Mouse (Mus musculus) ZHBTc4 (cell line): ENCODE measurements around the gene Gm266.
"Not testable (repeated sequence)": the region's sequence is repeated elsewhere in the genome, so short reads cannot be mapped to it uniquely, and the experiment has no call there.

ENCODE experiments used
- DNase-seq: peaks from one replicate; pipeline ENCODE4 v3.0.0-alpha.2; 2011; ENCODE audit warnings: low read depth, low spot score

Gm266 gene

DNA sequence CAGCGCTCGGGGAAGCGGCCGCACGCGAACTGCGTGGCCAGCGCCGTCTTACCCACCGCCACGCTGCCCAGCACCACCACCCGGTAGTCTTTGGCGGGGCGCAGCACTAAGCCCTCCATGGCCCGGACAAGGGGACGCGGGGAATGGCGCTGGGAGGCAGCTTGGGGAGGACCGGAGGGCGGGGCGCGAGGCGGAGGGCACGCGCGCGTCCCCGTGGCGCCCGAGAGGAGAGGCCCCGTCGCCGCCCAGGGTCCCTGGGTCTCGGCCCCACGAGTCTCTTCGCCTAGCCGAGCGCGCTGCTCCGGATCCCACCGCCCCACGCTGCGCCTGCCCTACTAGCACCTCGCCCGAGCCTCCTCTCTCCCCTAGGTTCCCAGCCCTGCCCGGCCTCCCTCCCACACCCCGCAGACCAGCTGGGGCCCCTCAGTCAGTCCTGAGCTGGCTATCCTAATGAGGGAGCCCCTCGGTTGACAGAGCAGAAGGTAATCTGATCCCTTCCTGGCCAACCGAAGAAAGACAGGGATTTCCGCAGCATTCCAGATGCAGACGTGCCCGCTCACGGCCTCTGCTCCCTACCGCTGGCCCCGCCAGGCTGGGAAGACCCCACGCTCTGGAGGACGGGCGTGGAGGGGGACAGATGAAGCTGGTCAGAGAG, at the start of gene Gm266:
Gm266 (minus strand) TSS at position 172 of the 655 bp plus-strand sequence.
- DNase-seq: peak; percentile 52

DNA sequence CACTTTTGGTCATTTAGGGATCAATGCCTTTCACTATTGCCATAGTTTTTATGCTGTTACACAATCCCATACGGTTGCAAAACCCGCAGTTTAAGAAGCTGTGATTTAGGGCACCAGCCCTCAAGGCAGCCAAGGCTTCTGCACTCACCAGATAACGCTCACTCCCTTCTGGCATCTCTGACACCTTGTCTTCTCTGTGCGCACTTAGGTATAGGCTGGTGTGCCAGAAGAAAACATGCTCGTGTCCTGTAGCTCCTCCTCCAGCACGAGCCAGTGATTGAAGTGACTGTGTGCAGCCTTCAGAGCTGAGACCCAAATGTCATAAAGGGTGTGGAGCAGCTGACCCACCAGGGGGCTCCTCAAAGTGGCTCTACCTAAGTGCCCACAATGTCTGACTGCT, 49.7 kb upstream of the Gm266 start:
- DNase-seq: peak; percentile 57

DNA sequence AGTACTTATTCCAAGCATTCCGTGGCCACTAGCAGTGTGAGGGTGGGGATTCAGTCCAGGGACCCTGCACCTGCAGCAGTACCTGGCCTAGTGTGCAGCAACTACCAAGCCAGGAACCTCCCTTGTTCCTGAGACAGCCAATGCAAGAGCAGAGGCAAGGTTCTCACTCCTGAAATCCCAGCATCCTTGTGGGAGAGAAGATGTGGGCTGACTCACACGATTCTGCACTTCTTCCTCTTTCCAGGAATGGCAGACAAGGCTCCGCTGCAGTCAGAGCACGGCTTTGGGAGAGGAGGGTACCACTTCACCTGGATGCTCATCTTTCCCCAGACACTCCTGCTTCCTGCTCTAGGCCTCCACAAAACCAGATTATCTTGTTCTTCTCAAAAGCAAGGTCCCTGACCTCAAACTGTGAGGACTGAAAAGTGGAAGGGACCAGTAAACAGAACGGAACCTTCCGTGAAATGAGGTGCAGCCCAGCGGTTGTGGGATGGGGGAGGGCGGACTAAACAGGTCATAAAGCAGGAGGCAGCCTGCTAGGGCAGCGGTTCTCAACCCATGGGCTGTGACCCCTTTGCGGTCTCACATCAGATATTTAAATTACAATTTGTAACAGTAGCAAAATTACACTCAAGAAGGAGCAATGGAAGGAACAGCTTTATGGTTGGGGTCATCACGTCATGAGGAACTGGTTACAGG, 47.6 kb upstream of the Gm266 start:
- DNase-seq: no peak

DNA sequence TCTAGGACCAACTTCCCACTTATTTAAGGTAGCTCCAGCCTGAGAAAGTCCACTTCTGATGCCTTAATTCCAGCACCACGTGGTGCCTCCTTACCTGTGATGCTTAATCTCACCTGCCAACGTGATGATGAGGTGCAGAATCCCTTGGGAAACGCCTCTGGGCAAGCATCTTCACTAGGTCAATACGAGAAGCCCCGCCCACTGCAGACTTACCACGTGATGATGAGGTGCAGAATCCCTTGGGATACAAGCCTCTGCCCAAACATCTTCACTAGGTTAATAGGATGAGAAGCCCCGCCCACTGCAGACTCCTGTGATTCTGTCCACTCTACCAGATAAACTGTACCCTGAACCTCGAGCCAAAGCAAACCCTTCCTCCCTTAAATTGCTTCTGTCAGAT, 43.6 kb upstream of the Gm266 start:
- DNase-seq: peak; percentile 59

DNA sequence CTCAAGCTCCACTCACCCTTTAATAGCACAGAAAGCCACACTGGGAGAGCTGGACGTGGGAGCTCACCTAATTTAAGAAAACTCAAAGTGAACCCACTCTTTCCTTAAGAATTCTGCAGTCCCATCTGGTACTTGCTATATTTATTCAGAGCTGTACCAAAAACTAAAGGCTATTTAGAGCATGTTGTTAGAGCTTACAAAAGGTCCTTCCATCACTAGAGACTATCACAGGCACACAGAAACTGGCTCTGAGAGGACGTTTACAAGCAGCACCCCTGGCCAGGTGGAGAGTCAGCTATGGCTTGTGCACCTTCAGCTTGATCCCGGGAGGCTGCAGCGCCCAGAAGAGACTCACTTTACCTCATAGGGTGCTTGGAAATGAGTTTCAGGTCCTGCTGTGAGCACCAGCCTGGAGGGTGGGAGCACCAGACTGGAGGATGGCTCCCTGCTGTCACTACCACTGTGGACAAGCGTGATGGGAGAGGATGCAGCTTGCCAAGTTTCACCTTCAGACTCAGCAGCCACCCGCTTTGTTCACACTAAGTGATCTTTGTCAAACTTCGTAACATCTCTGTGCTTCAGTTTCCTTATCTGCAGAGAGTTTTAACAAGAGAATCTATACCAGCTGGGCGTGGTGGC, 42.1 kb upstream of the Gm266 start:
- DNase-seq: no peak

DNA sequence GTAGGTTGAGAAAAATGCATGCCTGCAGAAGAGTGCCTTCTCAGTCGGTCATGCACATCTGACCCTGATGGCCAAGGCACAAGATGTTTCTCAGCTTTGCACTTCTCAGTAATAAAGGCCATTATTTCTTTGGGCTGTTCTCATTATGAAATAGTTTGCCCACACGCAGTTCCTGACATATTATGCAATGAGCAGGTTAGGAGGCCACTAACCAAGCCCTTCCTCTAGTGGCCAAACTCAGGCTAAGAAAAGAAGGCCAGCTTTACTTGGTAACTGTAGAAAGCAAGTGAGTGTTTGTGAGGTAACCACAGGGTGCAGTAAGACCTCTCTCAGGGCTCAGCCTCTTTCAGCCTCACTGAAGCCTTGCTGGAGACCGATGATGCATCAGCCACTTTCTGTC, 39.3 kb upstream of the Gm266 start:
- DNase-seq: no peak

DNA sequence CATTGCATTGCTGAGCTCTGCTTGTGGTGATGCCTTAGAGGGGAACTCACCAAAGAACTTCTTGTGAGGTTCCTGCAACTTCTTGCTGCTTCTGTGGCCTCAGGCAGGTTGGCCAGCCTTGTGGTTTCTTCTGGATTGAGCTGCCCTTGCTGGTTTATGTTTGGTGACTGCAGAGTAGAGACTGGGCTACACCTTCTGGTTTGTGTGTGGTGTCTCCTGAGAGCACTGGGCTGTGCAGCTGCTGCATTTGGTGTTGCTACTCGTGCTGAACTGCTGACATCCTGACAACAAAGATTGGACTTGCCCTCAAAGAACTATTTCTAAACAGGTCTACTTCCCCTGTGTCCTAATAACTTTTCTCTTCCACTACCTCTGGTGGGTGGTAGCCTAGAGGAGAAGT, 38.8 kb upstream of the Gm266 start:
- DNase-seq: no peak

DNA sequence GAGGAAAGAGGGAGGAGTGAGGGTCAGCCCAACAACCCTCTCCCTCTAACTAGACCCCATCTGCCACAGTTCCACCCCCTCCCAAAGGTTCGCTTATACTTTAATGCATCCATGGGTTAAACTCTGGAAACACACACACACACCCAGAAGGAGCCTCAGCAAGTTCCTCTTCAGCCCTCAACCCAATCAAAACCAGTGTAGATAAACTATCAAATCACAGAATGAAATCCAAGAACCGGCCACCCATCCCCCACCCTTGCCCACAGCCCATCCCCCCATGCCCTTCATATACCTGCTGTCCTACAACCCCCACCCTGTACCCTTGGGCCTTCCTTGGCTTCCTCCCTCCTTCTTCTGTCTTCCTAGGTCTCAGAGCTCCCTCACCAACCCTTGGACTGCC, 35.4 kb upstream of the Gm266 start:
- no peak for DNase-seq

DNA sequence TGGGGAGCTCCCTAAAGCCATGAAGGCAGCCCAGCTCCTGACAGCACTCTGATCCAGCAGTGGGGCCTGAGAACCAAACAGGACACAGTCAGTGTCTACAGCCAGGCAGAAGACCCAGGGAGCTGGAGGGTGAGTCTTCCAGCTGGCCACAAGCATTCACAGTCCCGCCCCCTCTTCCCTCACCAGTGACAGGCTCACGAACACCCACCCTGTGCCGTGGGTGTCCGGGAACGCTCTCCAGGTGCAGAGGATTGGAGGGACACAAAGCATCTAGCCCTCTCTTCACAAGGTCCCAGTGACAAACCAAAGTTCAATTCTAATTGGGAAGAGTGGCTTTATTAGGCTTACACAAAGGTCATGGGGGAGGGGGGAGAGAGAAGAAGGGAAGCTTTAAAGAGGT, 34.2 kb upstream of the Gm266 start:
- no peak for DNase-seq

DNA sequence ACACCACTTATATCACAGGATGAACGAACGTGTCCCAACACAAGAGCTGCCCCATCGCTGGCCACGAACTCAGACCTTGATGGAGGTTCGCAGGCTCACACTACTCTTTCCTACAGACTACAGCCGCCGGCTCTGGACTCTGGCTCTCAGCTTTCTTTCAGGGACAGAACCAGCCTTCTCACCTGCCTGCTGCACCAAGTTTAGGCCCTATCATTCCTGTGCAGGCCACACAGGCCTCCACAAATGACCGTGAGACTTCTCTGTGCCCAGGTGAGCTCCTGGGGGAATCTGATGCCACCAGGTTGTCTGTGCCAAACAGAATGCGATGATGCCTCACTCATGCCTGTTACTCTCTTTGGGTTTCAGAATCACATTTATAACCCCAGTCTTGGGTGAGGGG, 32.8 kb upstream of the Gm266 start:
- no peak for DNase-seq

DNA sequence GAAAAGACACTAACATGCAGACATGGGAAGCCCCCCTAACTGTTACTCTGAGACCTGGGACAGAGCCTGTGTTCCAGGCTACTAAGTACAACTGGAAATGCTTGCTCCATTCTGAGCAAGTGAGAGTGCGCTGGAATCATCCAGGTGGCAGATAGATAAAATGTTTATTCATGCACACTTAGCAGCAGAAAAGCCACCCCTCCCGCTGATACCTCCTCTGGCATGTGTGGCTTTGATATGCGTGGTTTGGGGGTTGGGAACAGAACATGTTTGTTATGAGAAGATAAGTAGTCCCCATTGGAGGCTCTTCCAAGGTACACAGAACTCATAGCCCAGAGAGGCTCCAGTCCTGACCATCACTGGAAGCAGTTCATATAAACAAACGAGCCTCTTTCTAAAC, 32.3 kb upstream of the Gm266 start:
- DNase-seq: no peak

DNA sequence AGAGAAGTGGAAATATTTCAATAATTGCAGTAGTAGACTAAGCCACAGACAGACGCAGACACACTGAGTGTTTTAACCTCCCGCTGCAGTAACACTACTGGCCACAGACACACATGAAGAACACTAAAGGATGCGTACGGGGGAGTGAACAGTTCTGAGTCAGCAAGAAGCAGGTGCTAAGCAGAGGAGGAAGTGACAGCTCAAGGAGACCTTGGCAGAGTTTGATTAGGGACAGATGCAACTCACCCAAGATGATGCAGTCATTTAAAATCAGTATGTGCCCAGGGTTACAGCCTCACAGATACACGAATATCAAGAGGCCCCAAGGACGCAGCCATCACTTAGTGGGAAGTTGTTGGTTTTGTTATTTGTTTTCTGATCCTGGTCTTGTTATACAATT, 31.2 kb upstream of the Gm266 start:
- no peak for DNase-seq

DNA sequence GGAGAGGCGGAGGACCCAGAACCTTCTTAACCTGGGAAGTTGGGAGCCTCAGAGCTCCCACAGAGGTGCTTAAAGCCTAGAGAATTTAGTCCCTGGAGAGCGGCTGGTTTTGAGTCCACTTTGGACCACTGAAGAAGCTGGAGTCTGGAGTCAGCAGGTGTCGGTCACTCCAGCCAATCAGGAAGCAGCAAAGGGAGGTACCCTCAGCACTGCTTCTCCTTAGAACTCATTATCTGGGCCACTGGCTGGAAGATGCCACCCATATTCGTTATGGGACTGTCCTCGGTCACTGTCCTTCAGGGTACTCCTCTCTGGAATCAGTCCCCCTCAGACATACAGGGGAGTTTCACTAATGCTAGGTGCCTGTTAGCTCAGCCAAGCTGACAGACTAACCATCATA, 30.3 kb upstream of the Gm266 start:
- no peak for DNase-seq

DNA sequence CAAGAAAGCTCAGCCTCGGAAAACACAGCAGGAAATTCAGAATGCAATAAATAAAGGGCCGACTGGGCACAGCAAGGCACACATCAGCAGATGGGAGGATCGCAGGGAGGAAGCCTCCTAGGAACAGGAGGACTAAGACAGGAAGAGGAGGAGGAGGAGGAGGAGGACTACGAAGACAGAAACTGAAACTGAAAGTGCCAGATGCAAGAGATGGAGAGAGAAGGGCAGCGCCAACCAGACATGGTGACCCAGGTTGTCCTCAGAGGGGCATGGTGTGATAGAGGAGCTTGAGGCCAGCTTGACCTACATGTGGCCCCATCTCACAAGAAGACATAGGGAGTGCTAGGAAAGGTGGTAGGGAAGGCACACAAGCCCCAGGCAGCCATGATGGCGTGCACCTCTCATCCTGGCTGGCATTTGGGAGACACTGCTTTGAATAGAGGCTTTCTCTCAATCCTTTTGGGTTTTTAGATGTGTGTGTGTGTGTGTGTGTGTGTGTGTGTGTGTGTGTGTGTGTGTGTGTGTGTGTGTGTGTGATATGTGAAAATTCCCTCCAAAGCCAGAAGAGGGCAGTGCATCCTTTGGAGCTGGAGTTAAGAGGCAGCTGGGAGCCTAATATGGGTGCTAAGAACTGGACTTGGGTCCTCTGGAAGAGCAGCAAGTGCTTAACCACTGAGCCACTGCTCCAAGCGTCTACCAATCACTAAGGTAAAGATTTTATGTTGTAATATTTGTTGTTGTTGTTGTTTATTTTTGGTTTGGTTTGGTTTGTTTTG, 29.4 kb upstream of the Gm266 start:
- no peak for DNase-seq

DNA sequence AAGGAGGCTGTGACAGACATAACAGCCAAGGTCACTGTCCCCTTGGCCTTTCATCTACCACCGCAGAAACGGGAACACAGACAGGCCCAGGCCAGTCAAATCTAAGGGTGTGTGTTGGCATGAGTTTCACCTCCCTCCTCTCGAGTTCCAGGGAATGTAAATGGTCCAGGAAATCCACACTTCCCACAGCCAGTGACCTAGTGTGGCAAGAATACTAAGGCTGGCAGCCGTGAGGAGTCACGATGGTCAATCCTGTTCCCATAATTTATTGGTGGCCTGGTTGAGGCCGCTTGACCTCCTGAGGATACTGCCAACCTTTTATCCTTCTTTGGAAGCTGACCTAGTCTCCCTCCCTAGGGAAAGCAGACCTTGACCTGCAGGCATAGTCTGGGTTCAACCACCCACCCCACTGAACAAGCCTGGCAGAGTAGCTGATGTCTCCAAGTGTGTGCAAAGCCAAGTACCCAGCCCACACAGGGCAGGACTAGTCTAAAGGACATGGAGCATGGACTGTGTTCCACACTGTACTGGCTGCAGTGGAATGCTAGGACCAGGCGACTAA, 28.7 kb upstream of the Gm266 start:
- no peak for DNase-seq

DNA sequence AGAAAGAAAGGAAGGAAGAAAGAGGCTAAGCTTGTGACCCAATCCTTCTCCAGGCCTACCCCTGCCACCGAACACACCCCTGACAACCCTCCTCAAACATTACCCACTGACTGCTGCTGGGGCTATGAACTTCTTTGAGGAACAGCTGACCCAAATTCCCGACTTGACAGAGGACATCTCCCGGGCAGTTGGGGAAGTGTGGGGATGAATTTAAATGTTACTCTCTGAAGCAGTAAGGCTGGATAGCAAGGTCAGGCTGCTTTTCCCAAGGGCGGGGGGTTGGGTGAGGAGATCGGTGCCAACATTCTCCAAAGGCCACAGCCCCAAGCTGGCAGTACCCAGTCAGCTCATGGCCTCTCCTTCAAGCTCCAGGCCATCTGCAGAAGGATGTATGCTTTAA, 28.1 kb upstream of the Gm266 start:
- no peak for DNase-seq

DNA sequence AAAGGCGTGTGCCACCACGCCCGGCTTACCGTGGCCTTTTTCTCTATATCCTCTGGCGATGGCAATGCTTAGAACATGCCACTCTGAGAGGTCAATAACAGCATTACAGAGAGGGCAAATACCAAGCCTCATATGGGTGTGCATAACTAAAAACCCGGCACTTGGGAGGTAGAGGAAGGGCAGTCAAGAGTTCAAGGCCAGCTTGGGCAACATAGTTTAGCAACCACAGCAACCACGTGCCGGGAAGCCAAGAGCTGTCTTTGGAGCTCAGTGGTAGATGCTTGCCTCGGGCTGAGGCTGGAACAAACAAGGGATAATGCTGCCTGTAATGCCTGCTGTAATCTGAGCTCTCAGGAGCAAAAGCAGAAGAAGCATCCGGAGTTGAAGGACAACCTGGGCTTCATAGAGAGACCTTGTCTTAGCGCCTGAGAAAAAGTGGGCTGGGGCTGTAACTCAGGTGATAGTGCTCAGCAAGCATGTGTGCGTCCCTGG, 27.0 kb upstream of the Gm266 start:
- peak; percentile 76 for DNase-seq

DNA sequence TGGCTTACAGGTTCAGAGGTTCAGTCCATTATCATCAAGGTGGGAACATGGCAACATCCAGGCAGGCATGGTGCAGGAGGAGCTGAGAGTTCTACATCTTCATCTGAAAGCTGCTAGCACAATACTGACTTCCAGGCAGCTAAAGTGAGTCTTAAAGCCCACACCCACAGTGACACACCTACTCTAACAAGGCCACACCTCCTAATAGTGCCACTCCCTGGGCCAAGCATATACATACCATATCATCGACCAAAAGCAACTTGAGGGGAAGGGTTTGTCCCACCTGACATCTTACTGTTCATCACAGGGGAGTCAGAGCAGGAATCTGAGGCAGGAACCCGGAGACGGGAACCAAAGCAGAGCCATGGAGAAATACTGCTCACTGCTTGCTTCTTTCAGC, 22.8 kb upstream of the Gm266 start:
- DNase-seq: not testable (repeated sequence)

DNA sequence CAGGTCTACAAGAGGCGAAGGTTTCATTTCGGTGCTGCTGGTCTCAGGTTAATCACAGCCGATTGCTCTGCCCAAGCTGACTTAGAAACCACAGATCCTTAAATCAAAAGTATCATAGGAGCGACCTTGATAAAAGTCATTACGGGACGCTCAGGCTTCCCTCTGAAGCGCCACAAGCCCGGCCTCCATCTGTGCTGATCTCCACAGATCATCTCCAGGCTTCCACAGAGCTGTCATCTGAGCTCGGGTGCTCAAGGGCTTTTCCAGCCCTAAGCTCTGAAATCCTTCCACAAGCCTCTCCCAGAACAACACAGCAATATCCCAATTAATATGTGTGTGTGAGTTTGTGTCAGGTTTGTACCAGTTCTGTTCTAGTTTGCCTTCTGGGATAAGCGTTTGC, 22.3 kb upstream of the Gm266 start:
- DNase-seq: no peak

DNA sequence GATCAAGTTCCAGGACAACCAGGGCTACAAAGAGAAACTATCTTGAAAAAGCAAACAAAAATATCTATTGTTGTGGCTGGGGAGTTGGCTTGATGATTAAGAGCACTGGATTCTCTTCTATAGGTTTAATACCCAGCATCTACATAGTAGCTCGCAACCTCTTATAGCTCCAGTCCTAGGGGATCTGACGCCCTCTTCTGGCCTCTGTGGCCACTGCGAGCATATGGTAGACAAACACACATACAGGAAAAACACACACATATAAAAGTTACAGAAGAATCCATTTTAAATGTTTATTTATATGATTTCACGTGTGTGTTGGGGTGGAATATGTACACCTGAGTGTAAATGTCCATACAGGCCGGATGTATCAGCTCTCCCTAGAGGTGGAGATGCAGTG, 21.4 kb upstream of the Gm266 start:
- peak; percentile 54 for DNase-seq

DNA sequence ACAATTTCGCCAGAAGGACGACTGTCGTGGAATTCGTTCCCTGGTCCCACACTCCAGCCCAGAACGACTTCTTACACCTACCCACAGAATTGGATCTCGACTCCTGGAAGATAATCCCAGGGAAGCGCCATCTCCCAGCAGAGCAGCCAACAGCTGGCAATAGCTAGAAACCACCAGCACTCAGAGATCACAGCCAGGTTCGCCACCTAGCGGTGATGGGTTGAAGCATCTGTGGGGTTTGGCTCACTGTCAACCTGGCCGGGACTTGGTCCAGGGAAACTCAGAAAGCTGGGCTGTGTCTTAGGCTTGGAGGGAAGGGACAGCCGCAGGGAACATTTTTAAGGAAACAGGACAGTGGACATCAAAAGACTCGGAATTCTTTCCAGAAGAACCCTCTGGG, 19.3 kb upstream of the Gm266 start:
- peak; percentile 88 for DNase-seq

DNA sequence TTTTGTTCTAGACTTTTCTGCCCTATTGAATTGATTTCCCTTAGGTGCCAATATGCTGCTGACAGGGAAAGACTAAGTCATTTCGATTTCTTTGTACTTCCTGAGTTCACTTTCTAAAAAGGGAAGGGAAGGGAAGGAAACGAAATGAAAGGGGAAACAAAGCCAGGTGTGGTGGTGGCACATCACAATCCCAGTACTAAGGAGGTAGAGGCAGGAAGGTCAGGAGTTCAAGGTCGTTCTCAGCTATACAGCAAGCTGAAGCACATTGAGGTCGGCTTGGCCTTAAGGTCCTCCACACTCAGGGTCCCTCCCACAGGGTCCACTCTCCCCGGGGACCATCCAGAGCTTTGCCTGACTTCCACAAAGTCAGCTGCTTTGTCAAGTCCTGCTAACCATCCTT, 17.9 kb upstream of the Gm266 start:
- DNase-seq: no peak
